Mouse (Mus musculus) urinary bladder, postnatal 36 days (tissue): Measurements from ENCODE around the gene Myl9.

Source experiments
- DNase-seq, 2 experiments: peaks; one replicate each; pipeline ENCODE4 v3.0.0; 2022; ENCODE audit warnings: low spot score in 2 of 2, mixed read lengths in 1 of 2

Myl9 gene

GRCm38 (mm10) chr2:156774738-156775454, at the start of gene Myl9:
TSS of gene Myl9 (plus strand) at chr2:156775420.
- peak in 1 of 2 experiments; percentile 40 for DNase-seq

- no peak for DNase-seq
Measured at GRCm38 (mm10) chr2:156726344-156726743, 48.9 kb upstream of the Myl9 start.

DNA sequence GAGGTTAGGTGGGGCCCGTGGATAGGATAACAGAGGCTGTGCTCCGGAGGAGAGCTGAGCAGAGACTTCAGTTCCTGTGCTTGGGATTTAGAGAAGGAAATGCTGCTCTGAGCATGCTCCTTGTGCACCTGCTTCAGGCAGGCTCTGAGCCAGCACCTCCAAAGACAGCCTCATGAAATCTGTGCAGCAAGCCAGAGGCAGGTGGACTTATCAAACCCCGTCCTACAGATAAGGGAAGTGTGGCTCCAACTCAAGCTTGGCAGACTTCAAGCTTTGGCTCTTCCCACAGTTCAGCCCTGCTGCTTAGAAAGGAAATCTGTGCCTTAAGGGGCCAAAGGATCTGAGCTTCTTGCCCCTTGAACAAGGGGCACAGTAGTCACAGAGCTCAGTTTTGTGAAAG, 48.3 kb upstream of the Myl9 start:
- DNase-seq: no peak

DNA sequence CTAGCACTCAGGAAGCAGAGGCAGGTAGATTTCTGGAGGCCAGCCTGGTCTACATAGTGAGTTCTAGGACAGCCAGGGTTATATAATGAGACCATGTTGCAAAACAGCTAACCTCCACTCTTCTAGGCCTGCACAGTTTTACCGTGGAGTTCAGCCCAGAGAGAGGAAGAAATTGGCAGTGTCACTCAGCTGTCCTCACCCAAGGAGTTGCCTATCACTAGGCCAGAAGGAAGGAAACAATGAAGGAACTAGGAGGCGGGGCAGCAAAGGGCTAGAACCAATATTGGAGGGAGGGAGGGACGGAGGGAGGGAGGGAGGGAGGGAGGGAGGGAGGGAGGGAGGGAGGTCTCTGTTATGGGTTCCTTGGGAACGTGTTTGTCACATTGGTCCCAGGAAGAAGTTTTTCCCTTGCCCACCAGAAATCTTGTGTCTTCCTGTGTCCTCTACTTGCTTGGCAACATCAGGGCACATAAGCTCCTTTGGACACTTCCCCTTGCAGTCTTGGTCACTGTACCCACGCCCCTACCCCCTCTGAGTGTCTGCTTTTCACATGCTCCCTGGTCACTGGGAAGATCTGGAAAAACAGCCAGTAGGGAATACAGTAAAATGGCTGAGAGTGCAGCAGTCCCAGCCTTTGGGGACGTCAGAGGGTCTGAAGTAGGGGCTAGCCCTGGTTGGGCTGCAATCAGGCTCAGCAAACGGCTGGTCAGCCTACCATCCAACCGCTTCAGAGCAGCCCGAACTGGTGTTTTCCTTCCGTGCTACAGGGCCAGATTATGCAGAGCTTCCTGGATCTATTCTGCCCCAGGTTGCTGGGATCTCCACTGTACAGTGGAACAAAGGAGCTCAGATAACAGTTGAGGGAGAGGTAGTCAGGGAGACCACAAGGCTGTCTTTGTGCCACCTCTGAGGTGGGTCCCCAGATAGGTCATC, 45.4 kb upstream of the Myl9 start:
- no peak for DNase-seq

DNA sequence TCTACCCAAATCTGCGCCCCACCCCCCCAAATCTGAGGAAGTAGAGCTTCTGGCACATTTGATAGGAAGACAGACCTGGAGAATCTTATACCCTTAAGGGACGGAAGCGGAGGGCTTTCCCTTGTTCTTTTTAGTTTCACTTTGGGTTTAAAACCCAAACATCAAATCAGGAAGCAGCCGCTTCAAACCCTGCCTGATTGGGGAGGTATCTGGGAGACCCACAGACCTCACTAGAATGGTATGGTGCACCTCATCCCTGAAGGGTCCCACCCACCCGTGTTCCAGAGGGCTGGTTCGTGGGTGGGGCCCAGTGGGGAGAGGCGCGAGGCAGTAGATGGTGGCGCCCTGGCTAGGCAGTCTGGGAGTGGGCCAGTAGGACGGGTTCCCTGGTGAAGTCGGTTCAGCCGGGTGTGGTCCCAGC, 44.7 kb upstream of the Myl9 start:
- peak in 1 of 2 experiments; percentile 28 for DNase-seq

GRCm38 (mm10) chr2:156731592-156731991, 43.6 kb upstream of the Myl9 start:
- no peak for DNase-seq

GRCm38 (mm10) chr2:156732109-156732508, 43.1 kb upstream of the Myl9 start:
- DNase-seq: peak; percentile 66 to 80

GRCm38 (mm10) chr2:156735761-156736335, 39.4 kb upstream of the Myl9 start:
- DNase-seq: no peak

DNA sequence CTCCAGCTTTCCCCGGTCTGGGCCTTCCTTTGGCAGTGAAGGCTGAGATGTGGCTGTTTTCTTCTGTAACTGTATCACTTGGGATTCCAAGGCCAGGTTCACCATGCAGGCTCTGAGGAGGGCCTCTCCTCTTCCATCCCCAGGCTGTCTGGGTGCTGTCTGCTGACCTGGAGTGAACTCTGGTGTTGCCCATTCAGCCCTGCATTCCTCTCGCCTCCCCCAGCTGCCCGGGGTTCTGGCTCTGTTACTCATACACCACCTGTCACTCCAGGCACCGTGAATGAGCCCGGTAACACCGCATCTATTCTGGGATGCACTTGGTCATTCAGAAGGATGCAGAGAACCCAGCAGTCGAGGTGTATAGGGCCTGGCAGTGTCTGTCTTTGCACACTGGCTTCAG, 38.4 kb upstream of the Myl9 start:
- no peak for DNase-seq

DNA sequence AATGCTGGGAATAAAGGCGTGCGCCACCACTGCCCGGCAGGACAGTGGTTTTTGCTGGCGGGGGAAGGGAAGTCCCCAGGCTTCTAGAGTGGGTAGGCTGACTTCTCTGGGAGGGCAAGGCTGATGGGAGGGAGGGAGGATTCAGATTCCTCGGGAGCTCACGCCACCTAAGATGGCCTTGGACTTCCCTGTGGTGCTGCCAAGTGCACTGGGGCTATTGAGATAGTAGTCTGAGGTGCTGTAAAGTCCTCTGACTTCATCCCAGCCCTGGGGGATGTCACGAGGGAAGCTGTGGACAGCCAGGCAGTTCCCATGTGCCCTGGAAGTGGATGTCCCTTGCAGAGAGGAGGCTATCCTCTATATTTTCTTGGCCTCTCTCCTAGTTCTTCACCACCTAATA, 37.2 kb upstream of the Myl9 start:
- DNase-seq: no peak

- DNase-seq: no peak
Measured at GRCm38 (mm10) chr2:156741265-156741664, 34.0 kb upstream of the Myl9 start.

DNA sequence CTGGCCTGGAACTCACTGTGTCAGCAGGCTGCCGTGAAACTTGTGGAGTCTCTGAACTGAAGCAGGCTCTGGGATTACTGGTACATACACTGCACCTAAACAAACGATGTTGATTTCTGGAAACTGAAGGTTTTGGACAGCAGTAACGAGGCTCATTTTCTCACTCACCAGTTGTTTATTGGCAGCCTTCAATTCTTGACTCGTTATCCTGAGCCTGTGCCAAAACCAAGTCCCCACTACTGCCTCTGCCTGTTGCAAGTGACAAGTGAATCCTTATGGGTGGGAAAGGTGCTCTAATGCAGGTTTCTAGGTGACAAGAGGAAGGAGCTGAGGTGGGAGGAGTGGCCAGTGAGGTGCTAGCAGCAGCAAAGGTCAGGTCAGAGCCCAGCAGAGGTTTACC, 33.2 kb upstream of the Myl9 start:
- DNase-seq: no peak

- DNase-seq: no peak
Measured at GRCm38 (mm10) chr2:156743248-156743647, 32.0 kb upstream of the Myl9 start.

DNA sequence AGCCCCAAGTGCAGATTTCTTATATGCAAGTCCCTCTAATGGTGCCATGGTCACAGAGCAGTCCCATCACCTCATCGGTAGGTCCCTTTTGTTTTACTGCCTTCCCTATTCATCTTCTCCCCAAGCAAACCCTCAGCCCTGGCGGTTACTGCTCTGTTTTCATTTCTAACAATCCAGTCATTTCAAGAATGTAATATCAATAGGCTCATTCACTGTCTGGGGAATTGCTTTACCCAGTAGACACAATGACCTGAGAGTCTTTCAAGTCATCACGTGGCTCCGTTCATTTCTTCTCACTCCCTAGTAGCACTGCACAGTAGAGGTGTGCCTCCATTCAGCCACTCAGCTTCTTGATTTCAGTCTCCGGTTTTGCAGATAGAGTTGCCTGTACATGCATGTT, 30.8 kb upstream of the Myl9 start:
- no peak for DNase-seq

DNA sequence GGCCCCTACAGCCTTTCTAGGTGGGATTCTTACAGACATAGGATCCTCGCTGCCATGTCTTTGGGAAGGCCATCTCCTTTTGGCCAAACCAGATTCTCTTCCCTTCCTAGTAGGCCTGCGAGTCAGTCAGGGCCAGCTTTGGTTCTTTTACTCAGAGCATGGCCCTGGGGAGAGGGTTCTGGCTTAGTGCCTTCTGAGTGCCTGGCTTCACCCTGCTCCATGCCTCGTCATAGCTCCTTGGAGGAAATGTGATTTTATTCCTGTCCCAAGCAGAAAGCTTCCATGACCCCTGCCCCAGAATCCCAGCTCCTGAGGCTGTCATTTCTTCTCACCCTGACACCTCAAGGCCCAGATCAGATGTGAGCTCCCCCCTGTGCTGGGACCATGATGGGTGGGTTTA, 27.9 kb upstream of the Myl9 start:
- no peak for DNase-seq

GRCm38 (mm10) chr2:156749687-156750086, 25.5 kb upstream of the Myl9 start:
- DNase-seq: no peak

DNA sequence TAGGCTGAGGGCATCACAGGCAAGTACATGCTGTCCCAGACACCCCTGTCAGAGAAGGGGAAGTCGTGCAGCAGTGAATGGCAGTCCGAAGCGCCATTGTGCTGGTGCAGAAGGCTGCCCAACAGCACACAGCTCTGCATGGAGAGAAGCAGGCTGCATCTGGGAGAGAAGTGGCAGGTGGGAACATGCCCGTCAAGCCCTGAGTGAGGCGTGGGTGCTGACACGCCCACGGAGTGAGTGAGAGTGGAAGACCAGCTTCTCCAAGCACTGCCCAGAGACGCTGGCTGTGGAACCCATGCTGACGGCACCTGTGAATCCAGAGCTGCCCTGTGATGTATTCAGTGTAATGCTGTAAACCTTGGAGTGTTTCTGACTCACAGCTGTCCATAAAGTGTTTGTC, 18.3 kb upstream of the Myl9 start:
- no peak for DNase-seq

- DNase-seq: no peak
Measured at GRCm38 (mm10) chr2:156760843-156761505, 14.2 kb upstream of the Myl9 start.

DNA sequence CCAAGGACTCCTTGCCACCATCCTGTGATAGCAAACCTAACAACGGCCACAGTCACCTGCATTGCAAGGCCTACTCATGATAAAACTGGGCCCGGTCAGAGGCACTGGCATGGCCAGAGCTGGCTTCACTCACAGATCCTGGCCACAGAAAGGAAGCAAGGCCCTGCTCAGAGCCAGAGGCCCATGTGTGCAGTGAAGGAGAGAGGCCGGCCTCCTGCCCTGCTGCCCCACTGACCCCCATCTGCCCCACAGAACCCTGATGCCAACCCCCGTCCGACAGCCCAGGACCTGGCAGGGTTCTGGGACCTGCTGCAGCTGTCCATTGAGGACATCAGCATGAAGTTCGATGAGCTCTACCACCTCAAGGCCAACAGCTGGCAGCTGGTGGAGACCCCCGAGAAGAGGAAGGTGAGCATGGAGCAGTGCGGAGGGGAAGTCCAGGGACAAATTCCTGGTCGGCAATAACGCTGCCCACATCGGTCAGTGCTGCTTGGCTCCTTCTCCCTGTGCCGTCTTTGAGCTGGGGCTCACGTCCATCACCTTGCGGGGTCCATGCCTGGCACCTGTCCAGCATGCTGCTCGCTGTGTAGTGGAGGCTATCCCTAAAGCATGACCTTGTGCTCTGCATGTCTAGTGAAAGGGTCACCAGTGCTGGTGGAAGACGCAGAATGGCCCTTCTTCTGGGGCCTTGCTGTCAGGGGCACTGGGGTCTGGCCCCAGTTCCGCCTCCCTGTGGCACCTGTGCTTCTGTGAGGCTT, 13.5 kb upstream of the Myl9 start:
- no peak for DNase-seq

GRCm38 (mm10) chr2:156762499-156762898, 12.7 kb upstream of the Myl9 start:
- DNase-seq: no peak

- DNase-seq: peak in 1 of 2 experiments; percentile 53
Measured at GRCm38 (mm10) chr2:156763101-156763500, 12.1 kb upstream of the Myl9 start.
